Comparison of ENCODE assay signal across 21 mouse cellular contexts in genomic region chr3:101345299-101345698, GRCm38 (mm10). TPM values are rescaled to one million over a fixed set of nuclear protein-coding genes. Genes with fewer than 3 reads are reported as not detected.
"Had no signal": no experiment of that assay in that cellular context is flagged by ENCODE, and none has a peak within 500 bp of the region (broad histone marks: within the 10 kb centered on the region; RNA-seq: fewer than 3 reads in every experiment).

No protein-coding gene starts in this region.

- H3K4me2 ChIP-seq: lung, embryonic 15.5 days; midbrain, embryonic 11.5 days; midbrain, embryonic 13.5 days; midbrain, embryonic 15.5 days; neural tube, embryonic 13.5 days; neural tube, embryonic 15.5 days; stomach, embryonic 15.5 days had no signal

- H3K9me3 ChIP-seq: lung, embryonic 15.5 days; midbrain, embryonic 13.5 days; midbrain, embryonic 15.5 days; neural tube, embryonic 13.5 days; neural tube, embryonic 15.5 days; stomach, embryonic 15.5 days had no signal

- H3K36me3 ChIP-seq: lung, embryonic 15.5 days; midbrain, embryonic 13.5 days; midbrain, embryonic 15.5 days; neural tube, embryonic 13.5 days; neural tube, embryonic 15.5 days; stomach, embryonic 15.5 days had no signal

- ATAC-seq: lung, postnatal 0 days had no signal

- DNase-seq: lung, adult 2 months; lung, postnatal 14 days; retina, postnatal 1 day; right cerebral cortex, adult 18-20 months; thymus, adult 2 months; thymus, postnatal 25 days; thymus, postnatal 4 days had no signal

- H3K27ac ChIP-seq: lung, embryonic 15.5 days; macrophage; stomach, embryonic 15.5 days; stomach, postnatal 0 days had no signal

- H3K9ac ChIP-seq: lung, embryonic 15.5 days; midbrain, embryonic 13.5 days; midbrain, embryonic 15.5 days; neural tube, embryonic 13.5 days; neural tube, embryonic 15.5 days; stomach, embryonic 15.5 days had no signal

- H3K4me3 ChIP-seq: lung, embryonic 15.5 days; megakaryocyte, embryonic 14.5 days; midbrain, embryonic 13.5 days; midbrain, embryonic 15.5 days; myocyte; neural tube, embryonic 13.5 days; neural tube, embryonic 15.5 days; stomach, embryonic 15.5 days had no signal

- H3K27me3 ChIP-seq: lung, embryonic 15.5 days; midbrain, embryonic 13.5 days; midbrain, embryonic 15.5 days; neural tube, embryonic 13.5 days; neural tube, embryonic 15.5 days; stomach, embryonic 15.5 days had no signal

RNA-seq across cellular contexts. Expression of gene Cd2, which starts 57.6 kb away (rescaled TPM):
- total RNA-seq: megakaryocyte progenitor cell, adult 5-6 weeks had no signal
- polyA plus RNA-seq: midbrain, embryonic 11.5 days; midbrain, embryonic 15.5 days; myocyte; neural tube, embryonic 11.5 days; neural tube, embryonic 15.5 days; stomach, postnatal 0 days had no signal
